Mouse (Mus musculus) limb, embryonic 15.5 days (tissue): Measurements from ENCODE around the gene Fastkd5. TPM values are rescaled to one million over a fixed set of nuclear protein-coding genes. Genes with fewer than 3 reads are reported as not detected.
A peak's percentile ranks its signal among the peaks of the same experiment; 100 is the strongest.

Source experiments
- ATAC-seq: fragments of 200-750 bp; cut with Nextera tagmentation; 2 replicates; pipeline ENCODE4 v1.8.0; 2017; ENCODE audit warnings: low read depth, moderate TSS enrichment; ENCODE audit not compliant: insufficient number of reproducible peaks, low FRiP score, low TSS enrichment
- H3K27ac ChIP-seq: fragments of 300-500 bp; sonication (generic); 2 replicates; pipeline ENCODE4 v1.5.1; 2015; ENCODE audit warnings: moderate library complexity, mild to moderate bottlenecking, inconsistent platforms
- H3K27me3 ChIP-seq: fragments of 300-500 bp; sonication (generic); 2 replicates; pipeline ENCODE4 v1.6.1; 2015; ENCODE audit warnings: inconsistent platforms
- H3K36me3 ChIP-seq: fragments of 300-500 bp; sonication (generic); 2 replicates; pipeline ENCODE4 v1.6.1; 2015; ENCODE audit warnings: inconsistent platforms
- H3K4me1 ChIP-seq: fragments of 300-500 bp; sonication (generic); 2 replicates; pipeline ENCODE4 v1.6.1; 2015; ENCODE audit warnings: inconsistent platforms
- H3K4me2 ChIP-seq: fragments of 300-500 bp; sonication (generic); 2 replicates; pipeline ENCODE4 v1.6.1; 2015; ENCODE audit warnings: mild to moderate bottlenecking, inconsistent platforms
- H3K4me3 ChIP-seq: fragments of 300-500 bp; sonication (generic); 2 replicates; pipeline ENCODE4 v1.5.1; 2015; ENCODE audit warnings: mild to moderate bottlenecking, inconsistent platforms
- H3K9ac ChIP-seq: fragments of 300-500 bp; sonication (generic); 2 replicates; pipeline ENCODE4 v1.6.1; 2015; ENCODE audit warnings: inconsistent platforms
- H3K9me3 ChIP-seq: fragments of 300-500 bp; sonication (generic); 2 replicates; pipeline ENCODE4 v1.6.1; 2016; ENCODE audit warnings: inconsistent platforms
- WGBS: fragments of 180-500 bp; shearing (Covaris S2); methylation state at CpG from one replicate; pipeline ENCODE4 v1.1.7; 2015; 5-methylcytosine and 5-hydroxymethylcytosine counted together
- polyA plus RNA-seq: library from polyadenylated mRNA; unstranded; fragments of >200 nt; fragmentation: Nextera tagmentation; extraction: Ambion mirVana; gene quantifications from 2 replicates; pipeline ENCODE4 v1.2.1, GENCODE M21; 2015

Gene Fastkd5
- polyA plus RNA-seq = 13.2 and 14.1 TPM in 2 replicates

- peaks cover 16% of the 10 kb centered on the region for H3K4me1 ChIP-seq
- H3K27me3 ChIP-seq = peaks cover 14% of the 10 kb centered on the region
- H3K27ac ChIP-seq = peak within 1 kb of the TSS; percentile 82
- H3K4me2 ChIP-seq = peak within 1 kb of the TSS; percentile 81
- H3K4me3 ChIP-seq = peak within 1 kb of the TSS; percentile 100
- peaks cover 23% of the 10 kb centered on the region for H3K36me3 ChIP-seq
- H3K9ac ChIP-seq = peak within 1 kb of the TSS; percentile 96
- no peaks in the 10 kb centered on the region for H3K9me3 ChIP-seq
- ATAC-seq = peak; percentile 66; the same call in 1 of the 2 replicates
- under 1% methylated on average over 25 of the region's 25 CpGs for WGBS
Observed at GRCm38 (mm10) chr2:130629839-130630203, at the start of gene Fastkd5, which contains the start of gene Ubox5. Gene Fastkd5 (minus strand): TSS chr2:130630027. Gene Ubox5 (minus strand): TSS chr2:130630038.

- H3K9ac ChIP-seq = no peak overlapping the region
- no peaks in the 10 kb centered on the region for H3K27me3 ChIP-seq
- no peak overlapping the region for H3K4me2 ChIP-seq
- H3K27ac ChIP-seq = no peak overlapping the region
- H3K9me3 ChIP-seq = no peaks in the 10 kb centered on the region
- H3K4me3 ChIP-seq = no peak overlapping the region
- 92% methylated on average over 12 of the region's 12 CpGs for WGBS
- H3K4me1 ChIP-seq = no peaks in the 10 kb centered on the region
- H3K36me3 ChIP-seq = peaks cover 92% of the 10 kb centered on the region
- no peak for ATAC-seq
Observed at GRCm38 (mm10) chr2:130679154-130679553, 49.3 kb upstream of the Fastkd5 start.

GRCm38 (mm10) chr2:130677211-130677610 lies 47.4 kb upstream of the Fastkd5 start:
- no peaks in the 10 kb centered on the region for H3K9me3 ChIP-seq
- H3K27me3 ChIP-seq = no peaks in the 10 kb centered on the region
- H3K27ac ChIP-seq = no peak overlapping the region
- 80% methylated on average over 10 of the region's 10 CpGs for WGBS
- H3K36me3 ChIP-seq = peaks cover 89% of the 10 kb centered on the region
- H3K4me3 ChIP-seq = no peak overlapping the region
- no peak for ATAC-seq
- no peak overlapping the region for H3K4me2 ChIP-seq
- H3K4me1 ChIP-seq = no peaks in the 10 kb centered on the region
- H3K9ac ChIP-seq = no peak overlapping the region

- under 1% methylated on average over 31 of the region's 31 CpGs for WGBS
- ATAC-seq = peak; percentile 25; the same call in 1 of the 2 replicates
- H3K4me3 ChIP-seq = peak within 1 kb of the TSS; percentile 69
- H3K9me3 ChIP-seq = no peaks in the 10 kb centered on the region
- H3K4me2 ChIP-seq = peak within 1 kb of the TSS; percentile 75
- no peaks in the 10 kb centered on the region for H3K27me3 ChIP-seq
- H3K9ac ChIP-seq = peak within 1 kb of the TSS; percentile 65
- peaks cover 36% of the 10 kb centered on the region for H3K4me1 ChIP-seq
- H3K36me3 ChIP-seq = peaks cover 27% of the 10 kb centered on the region
- peak within 1 kb of the TSS; percentile 90 for H3K27ac ChIP-seq
Observed at GRCm38 (mm10) chr2:130667559-130667958, 37.7 kb upstream of the Fastkd5 start, which contains the start of gene Itpa. Gene Itpa (plus strand): TSS chr2:130667610.

GRCm38 (mm10) chr2:130664102-130664701 lies 34.4 kb upstream of the Fastkd5 start, which contains the start of gene Ddrgk1:
Gene Ddrgk1 (minus strand): TSS chr2:130664659.
- Histone ChIP-seq H3K27me3 (no peaks in the 10 kb centered on the region), H3K9ac (peak within 1 kb of the TSS; percentile 85), H3K9me3 (no peaks in the 10 kb centered on the region), H3K27ac (peak within 1 kb of the TSS; percentile 99), H3K4me3 (peak within 1 kb of the TSS; percentile 70), H3K4me1 (peaks cover 34% of the 10 kb centered on the region), H3K36me3 (peaks cover 40% of the 10 kb centered on the region), H3K4me2 (peak within 1 kb of the TSS; percentile 76)
- ATAC-seq = peak; percentile 97
- WGBS = under 1% methylated on average over 40 of the region's 40 CpGs

GRCm38 (mm10) chr2:130663342-130663741 lies 33.5 kb upstream of the Fastkd5 start:
- peaks cover 30% of the 10 kb centered on the region for H3K4me1 ChIP-seq
- ATAC-seq = no peak
- 0 out of 2 replicates have a peak overlapping the region, but pooled peaks have one; percentile 7 for H3K9ac ChIP-seq
- peak overlapping the region; percentile 76 for H3K4me2 ChIP-seq
- no peaks in the 10 kb centered on the region for H3K27me3 ChIP-seq
- peak overlapping the region; percentile 70 for H3K4me3 ChIP-seq
- no peaks in the 10 kb centered on the region for H3K9me3 ChIP-seq
- no peak overlapping the region for H3K27ac ChIP-seq
- 92% methylated on average over 11 of the region's 11 CpGs for WGBS
- H3K36me3 ChIP-seq = peaks cover 48% of the 10 kb centered on the region

GRCm38 (mm10) chr2:130658530-130658929 lies 28.7 kb upstream of the Fastkd5 start:
- Histone ChIP-seq H3K27ac (no peak overlapping the region), H3K9me3 (no peaks in the 10 kb centered on the region), H3K4me2 (no peak overlapping the region), H3K27me3 (no peaks in the 10 kb centered on the region), H3K9ac (no peak overlapping the region), H3K36me3 (peaks cover 96% of the 10 kb centered on the region), H3K4me1 (peaks cover 11% of the 10 kb centered on the region), H3K4me3 (no peak overlapping the region)
- no peak for ATAC-seq
- WGBS = 92% methylated on average over 10 of the region's 10 CpGs

GRCm38 (mm10) chr2:130657541-130657940 lies 27.7 kb upstream of the Fastkd5 start:
- 88% methylated on average over 6 of the region's 6 CpGs for WGBS
- H3K36me3 ChIP-seq = peaks cover 95% of the 10 kb centered on the region

GRCm38 (mm10) chr2:130656536-130656935 lies 26.7 kb upstream of the Fastkd5 start:
- Histone ChIP-seq H3K4me1 (no peaks in the 10 kb centered on the region), H3K9me3 (no peaks in the 10 kb centered on the region), H3K36me3 (peaks cover 90% of the 10 kb centered on the region), H3K4me3 (no peak overlapping the region), H3K9ac (no peak overlapping the region), H3K4me2 (no peak overlapping the region), H3K27me3 (no peaks in the 10 kb centered on the region), H3K27ac (no peak overlapping the region)
- no peak for ATAC-seq
- WGBS = 92% methylated on average over 9 of the region's 9 CpGs

More at GRCm38 (mm10) chr2:130657541-130657940, 27.7 kb upstream of the Fastkd5 start:
- H3K9ac ChIP-seq = no peak overlapping the region
- no peak for ATAC-seq
- no peaks in the 10 kb centered on the region for H3K27me3 ChIP-seq
- no peak overlapping the region for H3K4me3 ChIP-seq
- no peaks in the 10 kb centered on the region for H3K9me3 ChIP-seq
- no peak overlapping the region for H3K4me2 ChIP-seq
- H3K27ac ChIP-seq = no peak overlapping the region
- H3K4me1 ChIP-seq = peaks cover 1% of the 10 kb centered on the region

- no peak for ATAC-seq
- Histone ChIP-seq H3K4me1 (no peaks in the 10 kb centered on the region), H3K27me3 (no peaks in the 10 kb centered on the region), H3K9ac (no peak overlapping the region), H3K9me3 (no peaks in the 10 kb centered on the region), H3K4me2 (no peak overlapping the region), H3K36me3 (peaks cover 90% of the 10 kb centered on the region), H3K27ac (no peak overlapping the region), H3K4me3 (no peak overlapping the region)
- WGBS = 88% methylated on average over 6 of the region's 6 CpGs
Observed at GRCm38 (mm10) chr2:130655660-130656339, 26.0 kb upstream of the Fastkd5 start.

- no peaks in the 10 kb centered on the region for H3K9me3 ChIP-seq
- 81% methylated on average over 1 of the region's 1 CpGs for WGBS
- no peaks in the 10 kb centered on the region for H3K4me1 ChIP-seq
- no peak overlapping the region for H3K9ac ChIP-seq
- no peak overlapping the region for H3K27ac ChIP-seq
- ATAC-seq = no peak
- H3K36me3 ChIP-seq = peaks cover 81% of the 10 kb centered on the region
- no peak overlapping the region for H3K4me3 ChIP-seq
- no peak overlapping the region for H3K4me2 ChIP-seq
- no peaks in the 10 kb centered on the region for H3K27me3 ChIP-seq
Observed at GRCm38 (mm10) chr2:130653760-130654159, 23.9 kb upstream of the Fastkd5 start.

GRCm38 (mm10) chr2:130653303-130653702 lies 23.5 kb upstream of the Fastkd5 start:
- H3K36me3 ChIP-seq = peaks cover 77% of the 10 kb centered on the region
- no peak overlapping the region for H3K9ac ChIP-seq
- no peak overlapping the region for H3K4me3 ChIP-seq
- H3K27ac ChIP-seq = no peak overlapping the region
- no peak for ATAC-seq
- no peaks in the 10 kb centered on the region for H3K27me3 ChIP-seq
- 80% methylated on average over 2 of the region's 2 CpGs for WGBS
- no peaks in the 10 kb centered on the region for H3K9me3 ChIP-seq
- H3K4me2 ChIP-seq = no peak overlapping the region
- no peaks in the 10 kb centered on the region for H3K4me1 ChIP-seq
